Mouse (Mus musculus) neural tube, embryonic 12.5 days (tissue): ENCODE results near the gene Taf5l. TPM values are rescaled to one million over a fixed set of nuclear protein-coding genes. Genes with fewer than 3 reads are reported as not detected.
A peak's percentile ranks its signal among the peaks of the same experiment; 100 is the strongest.
"Not testable (repeated sequence)": the region's sequence is repeated elsewhere in the genome, so short reads cannot be mapped to it uniquely, and the experiment has no call there.

Source experiments
- ATAC-seq: fragments of 200-750 bp; cut with Nextera tagmentation; 2 replicates; pipeline ENCODE4 v1.8.0; 2017; ENCODE audit warnings: low read depth, mild to moderate bottlenecking, moderate TSS enrichment, moderate library complexity; ENCODE audit not compliant: low FRiP score
- H3K27ac ChIP-seq: fragments of 300-500 bp; sonication (generic); 2 replicates; pipeline ENCODE4 v1.5.1; 2016
- H3K27me3 ChIP-seq: fragments of 300-500 bp; sonication (generic); replicated peaks from 2 replicates; pipeline ENCODE4 v1.6.1; 2016; ENCODE audit warnings: mild to moderate bottlenecking
- H3K36me3 ChIP-seq: fragments of 300-500 bp; sonication (generic); 2 replicates; pipeline ENCODE4 v1.6.1; 2016; ENCODE audit warnings: mild to moderate bottlenecking
- H3K4me1 ChIP-seq: fragments of 300-500 bp; sonication (generic); 2 replicates; pipeline ENCODE4 v1.6.1; 2016
- H3K4me2 ChIP-seq: fragments of 300-500 bp; sonication (generic); replicated peaks from 2 replicates; pipeline ENCODE4 v1.6.1; 2016; ENCODE audit warnings: mild to moderate bottlenecking
- H3K4me3 ChIP-seq: fragments of 300-500 bp; sonication (generic); 2 replicates; pipeline ENCODE4 v1.5.1; 2016
- H3K9ac ChIP-seq: fragments of 300-500 bp; sonication (generic); 2 replicates; pipeline ENCODE4 v1.6.1; 2016; ENCODE audit warnings: mild to moderate bottlenecking
- H3K9me3 ChIP-seq: fragments of 300-500 bp; sonication (generic); 2 replicates; pipeline ENCODE4 v1.6.1; 2016; ENCODE audit warnings: mild to moderate bottlenecking
- WGBS: fragments of 180-500 bp; shearing (Covaris S2); methylation state at CpG from one replicate; pipeline ENCODE4 v1.1.7; 2016; 5-methylcytosine and 5-hydroxymethylcytosine counted together
- polyA plus RNA-seq: library from polyadenylated mRNA; unstranded; fragments of >200 nt; fragmentation: Nextera tagmentation; extraction: Ambion mirVana; gene quantifications from 2 replicates; pipeline ENCODE4 v1.2.1, GENCODE M21; 2016

Gene Taf5l
- polyA plus RNA-seq, 1 experiment from 2014 or later, result 34.6 TPM

DNA sequence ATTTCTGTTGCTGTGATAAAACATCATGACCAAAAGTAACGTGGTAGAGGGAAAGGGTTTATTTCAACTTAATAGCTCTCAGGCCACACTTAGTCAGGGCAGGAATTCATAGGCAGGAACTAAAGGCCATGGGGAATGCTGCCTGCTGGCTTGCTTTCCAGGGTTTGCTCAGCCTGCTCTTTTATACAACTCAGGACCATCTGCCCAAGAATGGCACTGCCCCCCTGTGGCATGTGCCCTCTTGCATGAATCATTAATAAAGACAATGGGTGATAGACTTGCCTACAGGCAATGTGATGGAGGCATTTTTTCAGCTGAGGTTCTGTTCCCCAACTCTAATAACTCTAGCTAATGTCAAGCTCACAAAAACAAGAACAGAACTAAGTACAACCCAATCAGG lies 21.0 kb upstream of the Taf5l start:
- Histone ChIP-seq H3K27me3 (no peaks in the 10 kb centered on the region), H3K9ac (no peak overlapping the region), H3K4me1 (no peaks in the 10 kb centered on the region), H3K36me3 (peaks cover 63% of the 10 kb centered on the region), H3K4me3 (no peak overlapping the region), H3K27ac (no peak overlapping the region), H3K4me2 (no peak overlapping the region), H3K9me3 (no peaks in the 10 kb centered on the region)
- no peak for ATAC-seq
- 79% methylated on average over 1 of the region's 1 CpGs for WGBS

DNA sequence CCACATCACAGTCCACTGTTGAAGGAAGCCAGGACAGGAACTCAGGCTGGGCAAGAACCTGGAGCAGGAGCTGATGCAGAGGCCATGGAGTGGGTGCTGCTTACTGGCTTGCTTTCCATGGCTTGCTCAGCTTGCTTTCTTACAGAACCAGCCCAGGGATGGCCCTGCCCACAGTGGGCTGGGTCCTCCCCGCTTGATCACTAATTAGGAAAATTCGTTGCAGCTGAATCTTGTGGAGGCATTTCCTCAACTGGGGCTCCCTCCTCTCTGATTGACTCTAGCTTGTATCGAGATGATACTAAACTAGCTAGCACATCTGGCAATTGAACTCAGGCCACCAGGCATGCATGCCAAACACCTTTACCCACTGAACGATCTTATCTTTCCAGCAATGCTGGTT lies 18.2 kb upstream of the Taf5l start:
- no peaks in the 10 kb centered on the region for H3K27me3 ChIP-seq
- no peak overlapping the region for H3K4me3 ChIP-seq
- WGBS, result 88% methylated on average over 4 of the region's 4 CpGs
- no peaks in the 10 kb centered on the region for H3K4me1 ChIP-seq
- no peak overlapping the region for H3K9ac ChIP-seq
- H3K27ac ChIP-seq, result no peak overlapping the region
- no peak overlapping the region for H3K4me2 ChIP-seq
- H3K9me3 ChIP-seq, result no peaks in the 10 kb centered on the region
- peaks cover 68% of the 10 kb centered on the region for H3K36me3 ChIP-seq
- ATAC-seq, result no peak

DNA sequence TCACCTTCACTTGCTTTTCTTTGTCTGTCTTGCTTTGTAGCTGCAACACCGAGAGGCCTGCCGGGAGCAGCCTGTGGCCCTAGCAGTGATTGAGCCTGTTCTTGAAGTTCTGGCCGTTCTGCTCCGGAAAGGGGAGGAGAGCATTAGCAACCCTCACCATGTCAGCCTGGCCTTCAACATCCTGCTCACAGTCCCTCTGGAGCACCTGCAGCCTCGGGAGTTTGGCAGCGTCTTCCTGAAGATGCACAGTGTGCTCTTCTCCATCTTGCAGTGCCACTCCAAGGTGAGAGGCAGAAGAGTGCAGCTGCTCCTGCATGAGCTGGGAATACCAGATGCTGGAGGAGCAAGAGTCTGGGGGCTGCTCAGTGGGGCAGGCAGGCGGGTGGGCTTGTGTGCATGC lies 16.9 kb upstream of the Taf5l start:
- Histone ChIP-seq H3K27me3 (no peaks in the 10 kb centered on the region), H3K9me3 (no peaks in the 10 kb centered on the region), H3K4me1 (no peaks in the 10 kb centered on the region), H3K4me2 (no peak overlapping the region), H3K36me3 (peaks cover 73% of the 10 kb centered on the region), H3K27ac (no peak overlapping the region), H3K9ac (no peak overlapping the region), H3K4me3 (no peak overlapping the region)
- WGBS, result 96% methylated on average over 7 of the region's 7 CpGs
- no peak for ATAC-seq

DNA sequence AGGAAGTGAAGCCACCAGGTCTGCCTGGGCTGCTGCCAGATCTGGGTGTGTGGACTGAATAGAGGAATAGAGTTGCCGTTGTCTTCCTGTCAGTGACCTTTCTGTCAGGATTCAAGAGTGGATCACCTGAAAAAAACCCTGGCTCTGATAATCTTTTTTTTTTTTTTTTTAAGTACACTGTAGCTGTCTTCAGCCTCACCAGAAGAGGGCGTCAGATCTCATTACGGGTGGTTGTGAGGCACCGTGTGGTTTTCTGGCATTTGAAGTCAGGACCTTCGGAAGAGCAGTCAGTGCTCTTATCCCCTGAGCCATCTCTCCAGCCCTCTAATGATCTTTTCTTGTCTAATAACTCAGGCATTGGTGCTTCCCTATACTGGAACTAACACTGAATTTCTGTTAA lies 12.2 kb upstream of the Taf5l start:
- peaks cover 81% of the 10 kb centered on the region for H3K36me3 ChIP-seq
- ATAC-seq, result no peak
- no peaks in the 10 kb centered on the region for H3K27me3 ChIP-seq
- H3K27ac ChIP-seq, result no peak overlapping the region
- H3K9ac ChIP-seq, result no peak overlapping the region
- no peak overlapping the region for H3K4me3 ChIP-seq
- WGBS, result 73% methylated on average over 5 of the region's 5 CpGs
- H3K4me1 ChIP-seq, result no peaks in the 10 kb centered on the region
- no peaks in the 10 kb centered on the region for H3K9me3 ChIP-seq
- no peak overlapping the region for H3K4me2 ChIP-seq

DNA sequence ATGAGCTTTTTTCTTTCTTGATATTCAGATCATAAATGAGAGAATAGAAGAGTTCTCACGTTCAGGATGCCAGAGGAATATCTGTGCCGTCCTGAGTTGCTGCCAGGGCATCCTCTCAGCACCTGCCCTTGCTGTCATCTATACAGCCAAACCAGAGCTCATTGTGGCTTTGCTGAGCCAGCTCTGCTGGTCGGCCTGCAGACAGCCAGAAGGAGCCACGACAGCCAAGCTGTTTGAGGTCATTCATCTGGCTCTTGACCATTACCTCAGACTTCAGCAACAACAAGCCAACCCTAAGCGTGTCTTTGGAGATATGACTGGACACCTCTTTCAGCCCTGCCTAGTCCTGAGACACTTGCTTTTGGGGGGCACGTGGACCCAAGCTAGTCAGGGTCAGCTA lies 6.6 kb upstream of the Taf5l start:
- H3K4me1 ChIP-seq, result no peaks in the 10 kb centered on the region
- no peak overlapping the region for H3K4me3 ChIP-seq
- H3K9ac ChIP-seq, result no peak overlapping the region
- H3K9me3 ChIP-seq, result no peaks in the 10 kb centered on the region
- H3K27me3 ChIP-seq, result no peaks in the 10 kb centered on the region
- H3K36me3 ChIP-seq, result peaks cover 57% of the 10 kb centered on the region
- ATAC-seq, result no peak
- WGBS, result 90% methylated on average over 6 of the region's 6 CpGs
- H3K4me2 ChIP-seq, result no peak overlapping the region
- no peak overlapping the region for H3K27ac ChIP-seq

DNA sequence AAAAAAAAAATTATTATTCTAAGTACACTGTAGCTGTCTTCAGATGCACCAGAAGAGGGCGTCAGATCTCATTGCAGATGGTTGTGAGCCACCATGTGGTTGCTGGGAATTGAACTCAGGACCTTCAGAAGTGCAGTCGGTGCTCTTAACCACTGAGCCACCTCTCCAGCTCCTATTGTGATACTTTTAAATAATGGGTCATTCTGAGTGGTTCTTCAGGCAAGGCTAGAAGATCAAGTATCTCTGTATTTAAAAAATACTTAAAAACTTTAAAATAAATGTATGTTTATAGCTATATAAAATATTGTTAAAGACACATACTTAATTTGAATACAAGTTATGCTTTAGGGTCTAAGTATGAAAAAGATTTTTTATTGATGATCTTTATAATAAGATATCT lies 5.1 kb upstream of the Taf5l start:
- peaks cover 51% of the 10 kb centered on the region for H3K36me3 ChIP-seq

GRCm38 (mm10) chr8:124020439-124021236 lies 559 bp downstream of the Taf5l start:
- 1% methylated on average over 73 of the region's 87 CpGs for WGBS

More for the DNA sequence above, 5.1 kb upstream of the Taf5l start:
- not testable (repeated sequence) for H3K4me3 ChIP-seq, H3K4me1 ChIP-seq, H3K9ac ChIP-seq, H3K4me2 ChIP-seq, H3K27ac ChIP-seq, H3K27me3 ChIP-seq, H3K9me3 ChIP-seq, ATAC-seq
- 71% methylated on average over 2 of the region's 2 CpGs for WGBS

DNA sequence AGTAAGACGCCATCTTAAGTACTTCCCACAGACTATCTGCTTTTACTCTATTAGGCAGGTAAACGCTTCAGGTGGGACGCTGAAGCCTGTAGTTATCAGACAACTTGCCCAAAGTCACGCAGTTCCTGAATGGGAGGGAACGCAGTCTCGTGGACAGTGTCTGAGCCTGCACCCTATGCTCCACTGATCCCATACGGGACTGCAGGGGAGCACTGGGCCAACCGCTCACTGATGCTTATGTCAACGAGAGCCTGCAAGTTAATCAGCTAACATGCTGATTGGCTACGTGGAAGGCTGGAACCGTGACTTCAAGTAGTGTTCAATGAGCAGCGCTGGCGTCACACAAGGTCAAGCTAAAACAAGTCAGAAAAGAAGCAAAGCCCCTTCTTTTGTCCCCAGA lies 1.4 kb downstream of the Taf5l start:
- Histone ChIP-seq H3K9ac (0 out of 2 replicates have a peak overlapping the region, but pooled peaks have one; percentile 21), H3K27ac (no peak overlapping the region), H3K36me3 (peaks cover 7% of the 10 kb centered on the region; the same call in 1 of the 2 replicates), H3K4me3 (0 out of 2 replicates have a peak overlapping the region, but pooled peaks have one; percentile 77), H3K9me3 (no peaks in the 10 kb centered on the region), H3K27me3 (no peaks in the 10 kb centered on the region), H3K4me2 (peak overlapping the region; percentile 83), H3K4me1 (peaks cover 21% of the 10 kb centered on the region)
- WGBS, result 40% methylated on average over 13 of the region's 13 CpGs
- no peak for ATAC-seq

More at GRCm38 (mm10) chr8:124020439-124021236, 559 bp downstream of the Taf5l start:
- peak overlapping the region; percentile 91 for H3K27ac ChIP-seq
- peak overlapping the region; percentile 83 for H3K4me2 ChIP-seq
- H3K4me3 ChIP-seq, result peak overlapping the region; percentile 77
- H3K27me3 ChIP-seq, result no peaks in the 10 kb centered on the region
- peak overlapping the region; percentile 80 for H3K9ac ChIP-seq
- H3K9me3 ChIP-seq, result no peaks in the 10 kb centered on the region
- ATAC-seq, result peak; percentile 91
- H3K36me3 ChIP-seq, result peaks cover 9% of the 10 kb centered on the region
- H3K4me1 ChIP-seq, result peaks cover 21% of the 10 kb centered on the region

GRCm38 (mm10) chr8:124014751-124015150 lies 6.4 kb downstream of the Taf5l start:
- ATAC-seq, result no peak
- no peaks in the 10 kb centered on the region for H3K27me3 ChIP-seq
- peaks cover 2% of the 10 kb centered on the region; the same call in 1 of the 2 replicates for H3K36me3 ChIP-seq
- no peak overlapping the region for H3K27ac ChIP-seq
- no peak overlapping the region for H3K9ac ChIP-seq
- H3K4me1 ChIP-seq, result peaks cover 6% of the 10 kb centered on the region
- WGBS, result 91% methylated on average over 3 of the region's 3 CpGs
- no peaks in the 10 kb centered on the region for H3K9me3 ChIP-seq
- no peak overlapping the region for H3K4me2 ChIP-seq
- H3K4me3 ChIP-seq, result no peak overlapping the region

DNA sequence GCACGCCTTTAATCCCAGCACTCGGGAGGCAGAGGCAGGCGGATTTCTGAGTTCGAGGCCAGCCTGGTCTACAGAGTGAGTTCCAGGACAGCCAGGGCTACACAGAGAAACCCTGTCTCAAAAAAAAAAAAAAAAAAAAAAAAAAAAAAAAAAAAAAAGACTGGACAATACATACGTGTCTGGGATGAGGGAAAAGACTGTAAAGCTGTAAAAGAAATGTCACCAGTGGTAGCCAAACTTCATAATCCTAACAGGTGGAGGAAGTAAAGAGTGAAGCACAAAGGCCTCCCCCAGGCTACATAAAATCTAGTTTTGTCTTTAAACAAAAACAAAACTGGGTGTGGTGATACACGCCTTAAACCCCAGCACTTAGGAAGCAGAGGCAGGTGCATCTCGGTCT lies 6.9 kb downstream of the Taf5l start:
- not testable (repeated sequence) for H3K27ac ChIP-seq, ATAC-seq, H3K4me1 ChIP-seq, H3K9me3 ChIP-seq, H3K36me3 ChIP-seq, H3K27me3 ChIP-seq, H3K9ac ChIP-seq, H3K4me3 ChIP-seq, H3K4me2 ChIP-seq
- 93% methylated on average over 7 of the region's 7 CpGs for WGBS

DNA sequence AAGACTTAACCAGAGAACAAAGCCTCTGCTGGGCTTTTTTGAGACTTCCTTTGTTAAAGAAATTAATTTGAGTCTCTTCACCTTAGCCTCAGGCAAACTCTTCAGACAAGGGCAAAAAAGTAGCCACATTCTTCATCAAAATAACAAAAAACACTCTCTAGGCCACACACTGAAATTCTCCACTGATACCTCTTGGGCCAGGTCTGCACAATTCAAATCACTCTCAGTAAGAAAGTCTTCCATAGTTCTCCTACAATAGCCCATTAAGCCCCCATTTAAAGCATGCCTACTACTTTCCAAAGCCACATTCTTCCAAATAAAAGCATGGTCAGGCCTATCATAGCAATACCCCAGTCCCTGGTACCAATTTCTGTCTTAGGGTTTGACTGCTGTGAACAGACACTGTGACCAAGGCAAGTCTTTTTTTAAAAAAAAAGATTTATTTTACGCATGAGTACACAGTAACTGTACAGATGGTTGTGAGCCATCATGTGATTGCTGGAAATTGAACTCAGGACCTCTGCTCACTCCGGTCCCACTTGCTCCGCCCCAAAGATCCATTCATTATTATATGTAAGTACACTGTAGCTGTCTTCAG lies 9.1 kb downstream of the Taf5l start:
- 94% methylated on average over 3 of the region's 3 CpGs for WGBS

DNA sequence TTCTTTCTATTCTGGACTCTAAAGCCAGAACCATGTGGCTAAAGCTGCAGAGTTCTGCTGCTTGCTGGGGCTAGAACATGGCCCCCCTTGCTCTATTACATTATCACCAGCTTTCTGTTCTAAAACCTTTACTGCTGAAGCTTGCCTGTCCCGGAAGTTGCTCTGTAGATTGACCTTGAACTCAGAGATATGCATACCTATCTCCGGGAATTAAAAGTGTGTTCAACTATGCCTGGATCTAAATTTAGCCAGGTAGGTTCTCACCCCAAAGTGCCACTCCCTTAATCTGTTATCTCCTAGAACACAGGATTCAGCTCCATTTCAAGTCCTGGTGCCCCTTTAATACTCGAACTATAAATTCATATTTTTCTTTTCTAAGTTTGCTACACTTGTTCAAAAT lies 9.6 kb downstream of the Taf5l start:
- H3K4me1 ChIP-seq, result no peaks in the 10 kb centered on the region
- H3K27ac ChIP-seq, result no peak overlapping the region
- no peaks in the 10 kb centered on the region for H3K27me3 ChIP-seq
- H3K9me3 ChIP-seq, result no peaks in the 10 kb centered on the region
- H3K9ac ChIP-seq, result no peak overlapping the region
- no peak for ATAC-seq
- no peak overlapping the region for H3K4me3 ChIP-seq
- H3K36me3 ChIP-seq, result peaks cover 33% of the 10 kb centered on the region
- 94% methylated on average over 3 of the region's 3 CpGs for WGBS
- H3K4me2 ChIP-seq, result no peak overlapping the region

More for the DNA sequence above, 9.1 kb downstream of the Taf5l start:
- no peak for ATAC-seq
- Histone ChIP-seq H3K4me1 (no peaks in the 10 kb centered on the region), H3K36me3 (peaks cover 27% of the 10 kb centered on the region), H3K4me3 (no peak overlapping the region), H3K27ac (no peak overlapping the region), H3K9ac (no peak overlapping the region), H3K9me3 (no peaks in the 10 kb centered on the region), H3K27me3 (no peaks in the 10 kb centered on the region), H3K4me2 (no peak overlapping the region)
